Mouse (Mus musculus): ENCODE measurements around the gene Agtrap.
"Not testable (repeated sequence)": the region's sequence is repeated elsewhere in the genome, so short reads cannot be mapped to it uniquely, and the experiment has no call there.

The Agtrap gene

GRCm38 (mm10) chr4:148046450-148047031 lies 41.3 kb downstream of the Agtrap start:
- no peak for DNase-seq (ENCODE audit: low read depth, low spot score)

DNA sequence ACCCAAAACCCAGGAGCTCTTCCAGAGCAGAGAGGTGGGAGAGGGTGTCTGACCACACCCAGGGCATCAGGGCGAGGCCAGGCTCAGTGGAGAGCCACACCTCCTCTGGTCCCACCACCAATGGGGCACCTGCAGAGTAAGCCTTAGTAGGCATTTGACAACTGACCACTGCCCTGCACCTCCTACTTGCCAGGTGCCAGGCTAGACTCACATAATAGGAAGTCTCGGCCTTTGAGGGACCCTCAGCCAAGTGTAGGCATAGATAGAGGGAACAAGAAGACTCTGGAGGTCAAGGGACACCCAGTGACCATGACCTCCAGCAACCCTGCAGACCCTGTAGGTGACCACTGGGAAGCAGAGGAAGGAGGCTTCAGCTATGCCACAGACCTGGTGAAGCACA lies 43.7 kb downstream of the Agtrap start:
- no peak for DNase-seq (ENCODE audit: low read depth, low spot score)

DNA sequence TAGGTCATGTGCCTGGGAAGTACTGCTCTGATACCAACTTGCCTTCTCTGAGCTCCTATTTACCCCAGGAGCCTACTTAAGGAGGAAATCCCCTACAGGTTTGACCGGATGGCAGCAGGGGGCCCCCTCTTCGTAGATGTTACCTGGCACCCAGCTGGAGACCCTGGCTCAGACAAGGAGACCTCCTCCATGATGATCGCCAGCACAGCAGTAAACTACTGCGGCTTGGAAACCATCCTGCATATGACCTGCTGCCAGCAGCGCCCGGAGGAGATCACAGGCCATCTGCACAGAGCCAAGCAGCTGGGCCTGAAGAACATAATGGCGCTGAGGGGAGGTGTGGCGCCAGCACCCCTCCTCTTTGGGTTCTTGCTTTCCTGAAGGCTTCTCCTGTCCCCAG lies 44.5 kb downstream of the Agtrap start:
- not testable (repeated sequence) for DNase-seq (ENCODE audit: low read depth, low spot score)

- DNase-seq (ENCODE audit: low read depth, low spot score) = peak; percentile 64
Observed at GRCm38 (mm10) chr4:148041611-148042191, 46.1 kb downstream of the Agtrap start.

GRCm38 (mm10) chr4:148040933-148041610 lies 46.8 kb downstream of the Agtrap start:
- DNase-seq (ENCODE audit: low read depth, low spot score) = peak; percentile 50

GRCm38 (mm10) chr4:148040029-148040830 lies 47.6 kb downstream of the Agtrap start:
- no peak for DNase-seq (ENCODE audit: low read depth, low spot score)

GRCm38 (mm10) chr4:148039254-148040028 lies 48.4 kb downstream of the Agtrap start:
- peak; percentile 31 for DNase-seq (ENCODE audit: low read depth, low spot score)

DNA sequence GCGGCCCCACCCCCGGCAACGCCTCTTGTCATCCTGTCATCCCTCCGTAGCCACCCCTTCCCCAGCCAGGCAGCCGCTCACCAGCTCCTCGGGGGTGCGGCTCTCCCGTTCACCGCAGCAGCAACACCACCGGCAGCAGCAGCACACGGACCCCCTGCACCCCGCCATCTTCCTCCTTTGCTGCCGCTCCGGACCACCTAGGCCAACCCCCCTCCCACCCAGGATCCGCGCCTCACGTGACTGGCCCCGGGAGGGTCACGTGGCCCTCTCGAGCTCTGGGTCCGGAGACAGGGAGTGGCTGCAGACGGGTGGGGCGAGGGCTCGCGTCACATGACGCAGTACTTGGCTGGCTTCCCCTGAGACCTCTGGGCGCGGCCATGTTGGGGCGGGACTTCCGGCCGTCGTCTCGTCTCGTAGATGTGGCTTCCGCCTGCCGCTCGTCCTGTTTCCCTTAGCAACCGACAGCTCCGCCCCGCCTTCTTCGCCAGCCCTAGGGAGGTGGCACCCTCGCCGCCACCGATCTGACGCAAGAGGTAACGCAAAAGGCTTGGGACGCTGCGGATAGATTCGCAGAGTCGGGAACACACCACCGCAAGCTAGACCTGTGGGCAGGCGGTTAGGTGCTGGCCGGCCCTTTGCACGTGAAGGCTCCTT lies 49.1 kb downstream of the Agtrap start, which contains the start of the genes Clcn6 and Mthfr:
TSS of gene Clcn6 (minus strand) at position 222 of the 654 bp plus-strand sequence.
TSS of gene Mthfr (plus strand) at position 478 of the 654 bp plus-strand sequence.
- peak; percentile 100 for DNase-seq (ENCODE audit: low read depth, low spot score)

- DNase-seq (ENCODE audit: low read depth, low spot score) = no peak
Observed at GRCm38 (mm10) chr4:148038079-148038599, 49.7 kb downstream of the Agtrap start.

- DNase-seq (ENCODE audit: low read depth, low spot score) = no peak
Observed at GRCm38 (mm10) chr4:148035440-148035839, 52.4 kb downstream of the Agtrap start.

- DNase-seq (ENCODE audit: low read depth, low spot score) = peak; percentile 68
Observed at GRCm38 (mm10) chr4:148033858-148034410, 53.9 kb downstream of the Agtrap start.

- no peak for DNase-seq (ENCODE audit: low read depth, low spot score)
Observed at GRCm38 (mm10) chr4:148030506-148030905, 57.3 kb downstream of the Agtrap start.

- no peak for DNase-seq (ENCODE audit: low read depth, low spot score)
Observed at GRCm38 (mm10) chr4:148029297-148029696, 58.5 kb downstream of the Agtrap start.
